Mouse (Mus musculus) heart, adult 8-10 months (tissue): ENCODE measurements around the gene Wdr66. TPM values are rescaled to one million over a fixed set of nuclear protein-coding genes. Genes with fewer than 3 reads are reported as not detected.

Source experiments
- DNase-seq: peaks from one replicate; pipeline ENCODE4 v3.0.0; 2022; ENCODE audit warnings: low spot score
- total RNA-seq, 4 experiments: library from RNA; stranded (reverse); gene quantifications; 2 replicates each; pipeline ENCODE4 v1.2.4; 2022

The Wdr66 gene
- total RNA-seq, 4 experiments from 2014 or later: 0.65 to 0.82 (median 0.73) TPM

DNA sequence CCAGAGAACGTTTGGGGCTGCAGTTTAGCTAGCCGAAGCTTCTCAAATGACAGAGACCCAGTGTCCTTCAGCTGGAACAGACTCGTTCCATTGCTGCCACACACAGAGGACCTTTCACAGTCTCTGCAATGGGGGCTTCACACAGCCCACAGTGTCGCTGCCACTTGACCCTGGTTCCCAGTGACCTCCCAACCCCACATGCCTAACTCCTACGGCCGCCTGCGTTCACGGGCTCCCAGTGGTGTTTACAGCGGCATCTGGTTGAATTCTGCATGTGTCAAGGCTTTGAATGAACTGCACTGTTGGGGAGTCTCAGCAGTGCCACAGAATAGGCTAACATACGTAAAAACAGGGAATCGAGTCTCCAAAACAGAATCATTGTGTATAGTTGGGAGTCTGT lies 19.0 kb downstream of the Wdr66 start:
- DNase-seq: no peak

- DNase-seq: no peak
Measured at GRCm38 (mm10) chr5:123272927-123273326, 21.0 kb downstream of the Wdr66 start.

DNA sequence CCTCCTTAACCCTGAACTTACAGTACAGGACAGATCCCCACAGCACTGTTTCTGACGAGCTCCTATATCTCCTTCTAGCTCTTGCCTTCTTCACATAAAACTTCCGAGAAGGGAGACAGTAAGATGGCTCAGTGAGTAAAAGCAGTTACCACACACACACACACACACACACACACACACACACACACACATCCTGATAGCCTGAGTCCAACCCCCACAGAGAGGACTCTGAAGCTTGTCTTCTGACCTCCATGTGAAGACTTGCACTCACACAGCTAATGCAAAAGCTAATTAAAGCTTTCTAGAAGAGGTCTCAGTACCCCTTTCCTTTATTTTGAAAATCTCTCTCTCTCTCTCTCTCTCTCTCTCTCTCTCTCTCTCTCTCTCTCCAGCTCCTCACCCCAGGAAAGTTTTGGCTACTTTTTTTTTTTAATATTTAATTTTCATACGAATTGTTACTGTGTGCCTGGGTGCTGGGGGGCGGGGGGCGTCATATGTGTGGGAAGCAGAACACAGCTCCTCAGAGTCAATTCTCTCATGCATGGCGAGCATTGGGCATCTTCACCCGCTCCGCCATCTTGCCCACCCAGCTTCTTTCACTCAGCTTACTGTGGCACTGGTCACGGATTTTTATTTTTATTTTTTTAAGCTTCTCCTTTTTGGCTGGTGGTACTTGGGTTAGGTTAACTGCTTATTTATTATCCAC lies 24.9 kb downstream of the Wdr66 start:
- DNase-seq: no peak

DNA sequence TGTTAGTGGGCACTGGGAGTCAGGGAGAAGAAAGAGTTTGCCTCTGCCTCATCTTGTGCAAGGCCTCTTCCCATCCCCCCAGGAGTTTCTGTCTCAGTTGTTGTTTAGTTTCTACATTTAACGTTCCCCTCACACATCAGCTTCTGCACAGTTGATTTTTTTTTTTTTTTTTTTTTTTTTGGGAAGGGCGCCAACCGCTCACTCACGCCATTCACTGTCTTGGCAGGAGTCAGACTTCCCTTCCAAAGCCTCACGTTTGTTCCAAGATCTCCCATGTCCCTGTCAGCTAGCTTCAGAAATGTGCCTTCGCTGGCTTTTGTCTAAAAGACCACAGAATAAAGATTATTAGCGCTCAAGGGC lies 25.4 kb downstream of the Wdr66 start:
- no peak for DNase-seq

DNA sequence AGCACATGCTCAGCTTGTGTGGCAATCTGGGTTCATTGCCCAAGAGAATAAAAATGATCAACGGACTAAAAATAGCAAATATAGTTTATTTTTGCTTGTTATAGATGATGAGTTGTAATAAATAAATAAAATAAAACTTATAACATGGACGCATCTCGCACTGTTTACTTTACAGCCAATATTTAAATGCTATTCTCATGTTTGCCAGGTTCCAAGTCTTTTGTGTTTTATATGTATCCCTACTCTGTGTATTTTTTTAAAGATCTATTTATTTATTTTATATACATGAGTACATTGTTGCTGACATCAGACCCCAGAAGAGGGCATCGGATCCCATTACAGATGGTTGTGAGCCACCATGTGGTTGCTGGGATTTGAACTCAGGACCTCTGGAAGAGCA lies 25.8 kb downstream of the Wdr66 start:
- DNase-seq: no peak

DNA sequence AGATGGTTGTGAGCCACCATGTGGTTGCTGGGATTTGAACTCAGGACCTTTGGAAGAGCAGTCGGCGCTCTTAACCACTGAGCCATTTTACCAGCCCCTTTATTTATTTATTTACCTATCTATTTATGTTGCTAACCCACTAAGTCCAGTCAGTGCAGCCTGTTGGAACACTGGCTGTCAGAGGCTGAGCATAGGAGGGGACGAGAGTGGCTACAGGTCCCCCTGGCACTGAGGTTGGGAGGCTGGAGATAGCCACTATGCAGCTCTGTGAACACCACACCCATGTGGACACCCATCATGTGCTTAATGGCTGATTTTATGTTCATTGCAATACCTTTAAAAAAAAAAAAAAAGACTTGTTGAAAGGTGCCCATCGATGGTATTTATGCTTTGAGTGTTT lies 27.3 kb downstream of the Wdr66 start:
- no peak for DNase-seq

DNA sequence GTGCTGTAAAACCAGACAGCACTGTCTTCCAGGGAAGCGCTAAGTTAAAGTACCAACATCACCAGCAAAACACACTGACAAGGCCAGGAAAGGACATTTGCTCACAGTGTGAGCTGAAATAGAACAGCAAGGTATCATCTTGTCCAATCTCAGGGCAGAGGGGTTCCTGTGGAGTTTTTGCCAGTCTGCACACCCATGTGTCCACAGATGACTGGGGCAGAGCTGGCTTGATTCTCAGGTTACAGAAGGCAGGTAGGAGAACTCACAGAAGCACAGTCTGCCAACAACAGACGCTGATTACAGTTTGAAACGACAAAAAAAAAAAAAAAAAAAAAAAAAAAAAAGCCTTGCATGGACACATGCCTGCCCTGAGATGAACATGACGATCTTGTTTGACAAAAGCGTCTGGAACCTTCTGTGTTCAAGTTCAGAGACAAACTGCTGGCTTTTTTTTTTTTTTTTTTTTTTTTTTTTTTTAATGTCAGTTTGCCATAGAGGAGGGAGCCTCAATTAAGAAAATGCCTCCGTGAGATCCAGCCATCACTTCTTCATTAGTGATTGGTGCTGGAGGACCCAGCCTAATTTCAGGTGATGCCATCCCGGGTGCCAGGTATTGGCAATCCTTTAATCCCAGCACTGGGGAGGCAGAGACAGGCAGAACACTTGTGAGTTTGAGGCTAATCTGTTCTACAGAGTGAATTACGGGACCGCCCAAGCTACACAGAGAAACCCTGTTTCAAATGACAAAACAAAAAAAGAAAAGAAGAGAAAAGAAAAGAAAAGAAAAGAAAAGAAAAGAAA lies 29.6 kb downstream of the Wdr66 start:
- no peak for DNase-seq

DNA sequence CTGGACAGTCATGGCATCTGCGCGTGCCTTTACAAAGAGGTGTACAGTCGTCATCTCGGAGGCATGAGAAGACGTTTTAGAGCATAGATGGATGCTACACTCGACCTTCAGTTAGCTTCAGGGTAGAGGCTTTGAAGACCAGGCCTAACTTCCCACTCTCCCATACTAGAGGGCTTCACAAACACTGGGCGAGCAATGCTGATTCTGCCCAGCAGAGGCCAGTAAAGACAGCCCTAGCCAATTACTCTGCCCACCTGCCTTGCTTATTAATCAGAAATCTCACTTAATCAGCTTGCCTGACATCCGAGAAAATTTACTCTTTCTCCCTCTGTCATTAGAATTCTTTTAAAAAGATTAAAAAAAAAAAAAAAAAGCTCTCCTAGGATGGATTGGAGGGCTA lies 33.3 kb downstream of the Wdr66 start:
- DNase-seq: peak; percentile 13

- DNase-seq: no peak
Measured at GRCm38 (mm10) chr5:123288079-123288478, 36.2 kb downstream of the Wdr66 start.

GRCm38 (mm10) chr5:123294653-123295052 lies 42.8 kb downstream of the Wdr66 start:
- no peak for DNase-seq

- no peak for DNase-seq
Measured at GRCm38 (mm10) chr5:123296224-123296806, 44.4 kb downstream of the Wdr66 start.

GRCm38 (mm10) chr5:123296972-123297754 lies 45.3 kb downstream of the Wdr66 start:
- DNase-seq: no peak

GRCm38 (mm10) chr5:123297830-123298229 lies 45.9 kb downstream of the Wdr66 start:
- DNase-seq: no peak

DNA sequence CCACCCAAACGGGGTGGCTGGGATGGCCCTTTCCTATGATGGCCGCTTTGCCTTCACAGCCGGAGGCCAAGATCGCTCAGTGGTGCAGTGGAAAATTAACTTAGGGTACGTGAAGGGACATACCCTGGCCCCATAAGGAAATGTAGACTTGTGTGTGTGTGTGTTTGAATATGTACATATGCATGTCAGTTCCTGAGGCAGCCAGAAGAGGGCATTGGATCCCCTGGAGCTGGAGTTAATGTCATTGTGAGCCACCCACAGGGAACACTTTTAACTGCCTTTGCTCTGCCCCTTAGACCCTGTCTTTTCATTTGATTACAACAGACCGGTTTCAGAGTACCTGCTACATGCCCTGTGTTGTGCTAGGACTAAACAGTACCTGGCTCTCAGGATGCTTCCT lies 46.6 kb downstream of the Wdr66 start:
- no peak for DNase-seq

DNA sequence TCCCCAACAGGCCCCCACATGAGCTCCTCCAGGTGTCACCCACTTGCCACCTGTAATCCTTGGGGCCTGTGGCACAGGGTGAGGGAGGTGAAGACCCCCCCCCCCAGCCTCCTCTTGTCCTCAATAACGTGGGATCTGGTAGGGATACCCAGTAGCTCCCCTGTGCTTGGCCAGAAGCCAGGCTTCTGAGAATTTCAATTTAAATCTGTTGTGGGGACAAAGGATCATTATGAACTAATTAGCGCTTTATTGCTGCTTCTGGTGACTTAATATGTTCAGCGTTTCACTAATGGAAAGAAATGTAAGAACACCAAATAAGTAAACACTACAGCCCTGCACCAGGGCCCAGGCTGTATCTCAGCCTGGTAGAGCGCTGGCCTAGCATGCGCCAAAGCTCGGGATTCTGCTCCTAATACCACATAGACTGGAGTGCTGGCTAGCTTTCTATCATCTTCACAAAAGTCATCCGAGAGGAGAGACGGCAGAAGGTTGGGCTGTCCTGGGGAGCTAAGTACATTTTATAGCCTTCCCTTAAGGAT lies 48.7 kb downstream of the Wdr66 start:
- DNase-seq: no peak

DNA sequence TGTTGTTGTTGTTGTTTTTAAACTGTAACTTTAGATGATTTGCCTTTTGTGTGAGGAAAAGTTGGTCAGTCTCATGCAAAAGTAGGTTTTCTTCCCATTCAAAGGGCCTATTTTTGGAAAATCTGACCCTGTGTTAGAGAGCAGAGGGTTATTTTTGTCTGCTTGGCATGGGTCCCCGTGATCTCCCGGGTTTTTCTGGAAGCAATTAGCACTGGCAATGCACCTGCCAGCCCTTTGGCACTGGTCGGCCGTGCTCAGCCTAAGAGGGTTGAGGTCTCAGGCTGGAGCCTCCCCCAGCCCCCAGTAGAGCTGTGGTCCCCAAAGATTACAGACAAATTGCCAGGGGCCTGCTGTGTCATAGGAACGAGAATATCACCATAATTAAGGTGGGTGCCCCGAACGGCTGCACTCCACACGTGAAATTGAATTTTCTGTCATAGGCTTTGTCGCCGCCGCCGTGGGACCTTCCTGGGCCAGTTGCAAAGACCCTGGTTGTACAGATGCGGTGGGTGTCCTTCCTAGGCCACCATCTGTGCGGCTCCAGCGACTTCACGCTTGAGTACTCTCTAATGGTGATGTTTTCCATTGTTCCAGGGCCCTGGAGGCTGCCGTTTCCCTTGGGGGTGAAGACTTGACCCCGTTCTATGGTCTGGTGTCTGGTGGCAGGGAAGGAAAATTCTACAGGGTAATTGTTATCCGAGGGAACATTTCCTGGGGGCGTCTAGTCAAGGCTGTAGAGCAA lies 50.0 kb downstream of the Wdr66 start:
- DNase-seq: peak; percentile 49

DNA sequence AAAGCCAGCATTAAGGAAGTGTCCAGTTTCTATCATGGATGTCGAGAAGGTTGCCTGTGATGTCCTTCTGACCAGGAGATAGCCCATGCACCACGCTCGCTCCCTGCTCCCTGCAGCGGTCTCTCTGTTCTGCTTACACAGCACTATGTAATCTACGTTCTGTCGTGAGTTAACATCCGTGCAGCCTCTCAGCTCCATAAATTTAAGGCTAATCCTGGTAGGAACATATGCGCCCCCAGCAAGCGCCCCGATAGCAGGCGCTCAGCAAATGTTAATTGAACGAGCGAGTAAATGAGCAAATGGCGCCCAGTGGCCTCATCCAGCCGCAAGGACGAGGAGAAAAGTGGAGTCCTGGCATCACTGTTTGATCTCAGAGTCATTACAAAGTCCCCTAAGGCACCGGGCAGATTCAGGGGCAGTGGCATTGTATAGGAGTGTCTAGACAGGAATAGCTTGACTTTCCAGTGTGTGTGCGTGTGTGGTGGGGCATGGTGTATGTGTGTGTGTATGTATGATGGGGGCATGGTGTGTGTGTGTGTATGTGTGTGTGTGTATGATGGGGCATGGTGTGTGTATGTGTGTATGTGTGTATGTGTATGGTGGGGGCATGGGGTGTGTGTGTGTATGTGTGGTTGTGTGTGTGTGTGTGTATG lies 55.9 kb downstream of the Wdr66 start:
- no peak for DNase-seq

DNA sequence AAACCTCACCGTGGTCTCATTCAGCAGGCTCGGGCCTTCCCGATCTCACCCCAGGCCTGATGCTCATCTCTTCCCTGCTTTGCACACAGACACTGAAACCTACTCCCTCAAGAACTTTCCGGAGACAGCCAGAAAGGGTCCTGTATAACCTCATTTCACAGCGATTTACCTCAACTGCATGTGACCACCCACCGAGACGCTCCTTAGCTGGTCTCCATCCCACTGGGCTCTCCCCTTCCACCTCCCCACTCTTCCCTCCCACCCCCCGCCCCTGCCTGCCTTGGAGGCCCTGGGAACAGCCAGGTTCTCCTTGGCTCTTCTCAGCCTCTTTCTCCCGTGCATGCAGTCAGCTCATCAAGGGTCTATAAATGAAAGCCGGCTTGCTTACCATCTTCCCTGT lies 57.9 kb downstream of the Wdr66 start:
- DNase-seq: no peak

GRCm38 (mm10) chr5:123310221-123310620 lies 58.3 kb downstream of the Wdr66 start:
- DNase-seq: no peak

DNA sequence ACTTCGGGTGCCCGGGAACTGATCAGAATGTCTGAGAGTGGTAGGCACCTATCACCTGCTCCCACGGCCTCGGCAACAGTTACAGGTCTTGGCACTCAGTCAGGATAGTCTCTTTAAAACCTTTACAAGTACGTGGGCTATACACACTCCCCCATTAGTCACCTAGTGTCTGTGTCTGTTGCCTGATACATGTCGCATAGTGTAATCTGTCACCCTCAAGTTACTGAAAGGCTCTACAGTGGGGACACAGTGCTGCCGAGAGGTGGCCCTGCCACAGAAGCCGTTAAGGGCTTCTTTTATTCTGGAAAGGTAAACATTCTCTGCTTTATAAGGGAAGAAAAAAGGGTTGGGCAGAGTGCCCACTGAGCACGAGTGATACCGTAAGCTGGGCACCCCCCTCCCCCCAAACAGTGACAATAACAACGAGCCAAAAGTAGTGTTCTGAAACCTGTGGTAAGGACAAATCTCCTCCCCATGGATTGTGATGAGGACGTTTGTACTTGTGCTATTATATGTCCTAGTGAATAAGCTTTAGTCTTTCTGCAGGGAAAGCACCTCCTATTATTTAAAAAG lies 61.2 kb downstream of the Wdr66 start:
- DNase-seq: no peak
